Mouse (Mus musculus): ENCODE measurements around the gene Ecm1. TPM values are rescaled to one million over a fixed set of nuclear protein-coding genes. Genes with fewer than 3 reads are reported as not detected.

Ecm1 gene
- polyA plus RNA-seq, 1 experiment from 2014 or later = 6.8 TPM

GRCm38 (mm10) chr3:95760106-95760505, 20.7 kb upstream of the Ecm1 start, which contains the start of gene Tars2:
Gene Tars2 (minus strand): TSS chr3:95760206.
- Histone ChIP-seq H3K27me3 (ENCODE audit: control insufficient read depth, insufficient read depth, low read length) (no peaks in the 10 kb centered on the region), H3K4me2 (ENCODE audit: low read depth, severe bottlenecking) (no peak within 1 kb of the TSS), H3K4me1 (ENCODE audit: control insufficient read depth, insufficient read depth, low read length) (no peaks in the 10 kb centered on the region), H3K9ac (ENCODE audit: low read length) (no peak within 1 kb of the TSS), H3K27ac (replicated peaks; ENCODE audit: low read depth, low read length) (no peak within 1 kb of the TSS), H3K36me3 (ENCODE audit: control insufficient read depth, insufficient read depth, low read length) (peaks cover 7% of the 10 kb centered on the region; the same call in 1 of the 2 replicates), H3K4me3 (ENCODE audit: low read depth, low read length) (no peak within 1 kb of the TSS), H3K9me3 (ENCODE audit: control insufficient read depth, low read length) (no peaks in the 10 kb centered on the region)
- no peak for DNase-seq (ENCODE audit: low spot score)
- ATAC-seq (ENCODE audit: insufficient number of reproducible peaks, low FRiP score, low TSS enrichment, low read depth) = no peak
- 89% methylated on average over 6 of the region's 6 CpGs for WGBS

- Histone ChIP-seq H3K4me2 (ENCODE audit: low read depth, severe bottlenecking) (no peak overlapping the region), H3K36me3 (ENCODE audit: control insufficient read depth, insufficient read depth, low read length) (no peaks in the 10 kb centered on the region), H3K4me3 (ENCODE audit: low read depth, low read length) (no peak overlapping the region), H3K27ac (replicated peaks; ENCODE audit: low read depth, low read length) (no peak overlapping the region), H3K4me1 (ENCODE audit: control insufficient read depth, insufficient read depth, low read length) (no peaks in the 10 kb centered on the region), H3K27me3 (ENCODE audit: control insufficient read depth, insufficient read depth, low read length) (no peaks in the 10 kb centered on the region), H3K9me3 (ENCODE audit: control insufficient read depth, low read length) (no peaks in the 10 kb centered on the region), H3K9ac (ENCODE audit: low read length) (no peak overlapping the region)
- DNase-seq (ENCODE audit: low spot score) (no peak), ATAC-seq (ENCODE audit: insufficient number of reproducible peaks, low FRiP score, low TSS enrichment, low read depth) (no peak)
- 55% methylated on average over 9 of the region's 9 CpGs for WGBS
Observed at GRCm38 (mm10) chr3:95758467-95759218, 19.3 kb upstream of the Ecm1 start.

DNA sequence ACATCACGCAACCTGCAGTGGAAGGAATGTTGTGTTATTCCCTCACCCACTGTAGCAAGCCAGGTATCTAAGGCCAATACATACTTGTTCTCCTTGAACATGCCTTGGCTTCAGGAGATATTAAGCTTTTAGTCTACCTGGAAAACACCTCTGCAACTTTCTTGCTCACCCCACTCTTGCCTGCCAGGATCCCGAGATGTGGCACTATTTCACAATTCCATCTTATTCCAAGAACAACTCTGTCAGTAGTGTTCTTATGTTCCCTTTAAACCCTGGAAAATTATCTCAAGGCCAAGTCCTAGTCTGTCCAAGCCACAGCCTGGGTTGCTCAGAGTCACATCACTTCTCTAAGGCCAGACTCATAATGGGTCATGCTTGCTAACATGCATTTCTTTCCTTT, 17.4 kb upstream of the Ecm1 start:
- Histone ChIP-seq H3K4me2 (ENCODE audit: low read depth, severe bottlenecking) (no peak overlapping the region), H3K9ac (ENCODE audit: low read length) (no peak overlapping the region), H3K9me3 (ENCODE audit: control insufficient read depth, low read length) (no peaks in the 10 kb centered on the region), H3K27me3 (ENCODE audit: control insufficient read depth, insufficient read depth, low read length) (no peaks in the 10 kb centered on the region), H3K4me3 (ENCODE audit: low read depth, low read length) (no peak overlapping the region), H3K36me3 (ENCODE audit: control insufficient read depth, insufficient read depth, low read length) (peaks cover 5% of the 10 kb centered on the region; the same call in 1 of the 2 replicates), H3K4me1 (ENCODE audit: control insufficient read depth, insufficient read depth, low read length) (no peaks in the 10 kb centered on the region), H3K27ac (replicated peaks; ENCODE audit: low read depth, low read length) (no peak overlapping the region)
- DNase-seq (ENCODE audit: low spot score) = no peak
- 90% methylated on average over 2 of the region's 2 CpGs for WGBS
- no peak for ATAC-seq (ENCODE audit: insufficient number of reproducible peaks, low FRiP score, low TSS enrichment, low read depth)

DNA sequence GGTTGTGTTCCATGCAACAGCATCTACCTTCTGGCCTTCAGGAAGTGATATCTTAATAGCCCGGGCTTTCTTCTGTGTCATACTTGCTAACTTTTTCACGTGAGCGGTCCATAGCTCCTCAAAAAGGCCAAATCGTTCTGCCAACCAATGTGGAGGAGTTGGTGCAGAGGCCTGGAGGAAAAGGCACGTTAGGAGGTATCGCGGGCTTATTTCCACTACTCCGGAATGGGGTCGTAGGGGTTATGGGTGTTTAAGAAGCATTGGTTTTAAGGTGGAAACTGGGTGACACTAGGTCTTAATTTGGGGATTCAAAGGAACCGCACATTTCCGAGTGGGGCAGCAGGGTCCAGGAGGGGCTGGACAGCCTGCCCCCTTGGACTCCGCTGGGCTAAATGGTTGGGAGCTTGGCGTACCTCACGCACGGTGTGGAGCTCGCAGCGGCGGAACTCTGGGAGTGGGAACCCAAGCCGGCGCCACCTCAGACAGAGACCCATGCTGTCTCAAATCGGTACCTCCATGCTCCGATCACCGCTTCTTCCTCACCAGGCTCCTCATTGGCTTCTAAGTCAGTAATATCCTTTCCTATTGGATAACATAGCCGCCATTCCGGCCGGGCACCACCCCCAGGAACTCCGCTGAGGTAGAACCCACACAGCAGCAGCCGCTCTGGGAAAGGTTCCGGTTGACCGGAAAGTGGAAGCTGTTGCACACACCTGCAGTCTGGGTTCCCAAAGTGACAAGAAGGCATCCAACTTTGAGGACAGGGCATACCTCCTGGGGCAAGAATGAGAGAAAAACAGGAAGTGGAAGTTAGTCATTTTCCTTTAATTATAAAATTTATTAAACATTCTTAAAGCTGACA, 15.2 kb upstream of the Ecm1 start:
- H3K36me3 ChIP-seq (ENCODE audit: control insufficient read depth, insufficient read depth, low read length) = peaks cover 7% of the 10 kb centered on the region; the same call in 1 of the 2 replicates
- WGBS = under 1% methylated on average over 30 of the region's 30 CpGs
- H3K4me1 ChIP-seq (ENCODE audit: control insufficient read depth, insufficient read depth, low read length) = no peaks in the 10 kb centered on the region
- ATAC-seq (ENCODE audit: insufficient number of reproducible peaks, low FRiP score, low TSS enrichment, low read depth) (peak; percentile 98), DNase-seq (ENCODE audit: low spot score) (peak; percentile 92)
- peak overlapping the region; percentile 58 for H3K4me3 ChIP-seq (ENCODE audit: low read depth, low read length)
- no peaks in the 10 kb centered on the region for H3K9me3 ChIP-seq (ENCODE audit: control insufficient read depth, low read length)
- H3K27ac ChIP-seq (replicated peaks; ENCODE audit: low read depth, low read length) = peak overlapping the region; percentile 9; the same call in 1 of the 2 replicates
- peak overlapping the region; percentile 45 for H3K4me2 ChIP-seq (ENCODE audit: low read depth, severe bottlenecking)
- peak overlapping the region; percentile 79 for H3K9ac ChIP-seq (ENCODE audit: low read length)
- H3K27me3 ChIP-seq (ENCODE audit: control insufficient read depth, insufficient read depth, low read length) = no peaks in the 10 kb centered on the region

GRCm38 (mm10) chr3:95752935-95753334, 13.6 kb upstream of the Ecm1 start:
- H3K36me3 ChIP-seq (ENCODE audit: control insufficient read depth, insufficient read depth, low read length) = peaks cover 14% of the 10 kb centered on the region
- no peak overlapping the region for H3K4me3 ChIP-seq (ENCODE audit: low read depth, low read length)
- DNase-seq (ENCODE audit: low spot score) = no peak
- no peak for ATAC-seq (ENCODE audit: insufficient number of reproducible peaks, low FRiP score, low TSS enrichment, low read depth)
- no peaks in the 10 kb centered on the region for H3K4me1 ChIP-seq (ENCODE audit: control insufficient read depth, insufficient read depth, low read length)
- 70% methylated on average over 3 of the region's 3 CpGs for WGBS
- H3K9me3 ChIP-seq (ENCODE audit: control insufficient read depth, low read length) = no peaks in the 10 kb centered on the region
- H3K9ac ChIP-seq (ENCODE audit: low read length) = no peak overlapping the region
- no peak overlapping the region for H3K27ac ChIP-seq (replicated peaks; ENCODE audit: low read depth, low read length)
- H3K27me3 ChIP-seq (ENCODE audit: control insufficient read depth, insufficient read depth, low read length) = no peaks in the 10 kb centered on the region
- H3K4me2 ChIP-seq (ENCODE audit: low read depth, severe bottlenecking) = no peak overlapping the region

DNA sequence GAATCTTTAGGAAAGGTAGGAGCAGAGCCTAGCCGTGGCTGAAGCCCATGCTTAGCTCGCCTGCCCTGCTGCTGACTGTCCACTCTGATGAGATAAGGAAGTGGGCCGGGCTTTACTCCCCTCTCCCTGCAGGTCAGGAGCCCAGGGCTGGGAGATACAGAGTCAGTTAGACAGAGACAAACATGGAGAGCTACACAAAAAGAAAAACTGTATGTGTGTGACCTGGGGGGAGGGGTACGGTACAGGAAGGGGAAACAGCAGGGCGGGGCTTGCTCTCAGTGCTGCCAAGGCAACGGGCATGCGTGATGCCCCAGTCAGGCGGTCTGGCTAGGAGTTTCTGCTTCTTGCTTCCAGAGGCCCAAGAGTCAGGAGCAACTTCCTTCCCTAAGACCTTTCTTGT, 1.0 kb upstream of the Ecm1 start:
- H3K4me2 ChIP-seq (ENCODE audit: low read depth, severe bottlenecking) = no peak overlapping the region
- no peak overlapping the region for H3K27ac ChIP-seq (replicated peaks; ENCODE audit: low read depth, low read length)
- H3K9me3 ChIP-seq (ENCODE audit: control insufficient read depth, low read length) = no peaks in the 10 kb centered on the region
- H3K9ac ChIP-seq (ENCODE audit: low read length) = no peak overlapping the region
- WGBS = 70% methylated on average over 8 of the region's 8 CpGs
- no peak for DNase-seq (ENCODE audit: low spot score)
- H3K4me1 ChIP-seq (ENCODE audit: control insufficient read depth, insufficient read depth, low read length) = 0 out of 2 replicates have a peak, but pooled peaks cover 2% of the 10 kb centered on the region
- no peak overlapping the region for H3K4me3 ChIP-seq (ENCODE audit: low read depth, low read length)
- no peaks in the 10 kb centered on the region for H3K27me3 ChIP-seq (ENCODE audit: control insufficient read depth, insufficient read depth, low read length)
- peaks cover 22% of the 10 kb centered on the region; the same call in 1 of the 2 replicates for H3K36me3 ChIP-seq (ENCODE audit: control insufficient read depth, insufficient read depth, low read length)
- ATAC-seq (ENCODE audit: insufficient number of reproducible peaks, low FRiP score, low TSS enrichment, low read depth) = no peak

GRCm38 (mm10) chr3:95735071-95735670, 4.2 kb downstream of the Ecm1 start:
- Histone ChIP-seq H3K27ac (replicated peaks; ENCODE audit: low read depth, low read length) (no peak overlapping the region), H3K27me3 (ENCODE audit: control insufficient read depth, insufficient read depth, low read length) (no peaks in the 10 kb centered on the region), H3K4me3 (ENCODE audit: low read depth, low read length) (no peak overlapping the region), H3K9ac (ENCODE audit: low read length) (no peak overlapping the region), H3K4me1 (ENCODE audit: control insufficient read depth, insufficient read depth, low read length) (no peaks in the 10 kb centered on the region), H3K9me3 (ENCODE audit: control insufficient read depth, low read length) (no peaks in the 10 kb centered on the region), H3K4me2 (ENCODE audit: low read depth, severe bottlenecking) (no peak overlapping the region), H3K36me3 (ENCODE audit: control insufficient read depth, insufficient read depth, low read length) (peaks cover 13% of the 10 kb centered on the region; the same call in 1 of the 2 replicates)
- DNase-seq (ENCODE audit: low spot score) = no peak
- ATAC-seq (ENCODE audit: insufficient number of reproducible peaks, low FRiP score, low TSS enrichment, low read depth) = no peak
- 80% methylated on average over 12 of the region's 12 CpGs for WGBS

- Histone ChIP-seq H3K27me3 (ENCODE audit: control insufficient read depth, insufficient read depth, low read length) (no peaks in the 10 kb centered on the region), H3K4me3 (ENCODE audit: low read depth, low read length) (no peak overlapping the region), H3K36me3 (ENCODE audit: control insufficient read depth, insufficient read depth, low read length) (peaks cover 12% of the 10 kb centered on the region; the same call in 1 of the 2 replicates), H3K9me3 (ENCODE audit: control insufficient read depth, low read length) (no peaks in the 10 kb centered on the region), H3K27ac (replicated peaks; ENCODE audit: low read depth, low read length) (no peak overlapping the region), H3K9ac (ENCODE audit: low read length) (no peak overlapping the region), H3K4me2 (ENCODE audit: low read depth, severe bottlenecking) (no peak overlapping the region), H3K4me1 (ENCODE audit: control insufficient read depth, insufficient read depth, low read length) (no peaks in the 10 kb centered on the region)
- DNase-seq (ENCODE audit: low spot score) = no peak
- ATAC-seq (ENCODE audit: insufficient number of reproducible peaks, low FRiP score, low TSS enrichment, low read depth) = no peak
- 84% methylated on average over 13 of the region's 13 CpGs for WGBS
Observed at GRCm38 (mm10) chr3:95734092-95734702, 5.2 kb downstream of the Ecm1 start.

Data from limb, embryonic 11.5 days (tissue).